Mouse (Mus musculus): ENCODE data around the gene Fam213b.

Gene Fam213b

GRCm38 (mm10) chr4:154886876-154887592 is 11.9 kb downstream of the Fam213b start:
- in situ Hi-C loops (cut with MboI, MseI), result no loop called here

GRCm38 (mm10) chr4:154885416-154885815 is 13.5 kb downstream of the Fam213b start:
- in situ Hi-C loops (cut with MboI, MseI), result no loop called here

- in situ Hi-C loops (cut with MboI, MseI), result no loop called here
These were observed 16.8 kb downstream of the Fam213b start for GRCm38 (mm10) chr4:154882014-154882659.

- in situ Hi-C loops (cut with MboI, MseI), result no loop called here
These were observed 18.2 kb downstream of the Fam213b start for GRCm38 (mm10) chr4:154880730-154881129.

GRCm38 (mm10) chr4:154877864-154878548 is 20.9 kb downstream of the Fam213b start:
- in situ Hi-C loops (cut with MboI, MseI), result loop anchor here in 1 of 2 experiments (5.0 kb wide), 1 partner anchor 74 kb away; no protein-coding TSS in a partner anchor

GRCm38 (mm10) chr4:154873186-154873585 is 25.7 kb downstream of the Fam213b start:
- in situ Hi-C loops (cut with MboI, MseI), result loop anchor here in 1 of 2 experiments (5.0 kb wide), 1 partner anchor 51 kb away; no protein-coding TSS in a partner anchor

- in situ Hi-C loops (cut with MboI, MseI), result loop anchor here in 1 of 2 experiments (5.0 kb wide), 1 partner anchor 50 kb away; no protein-coding TSS in a partner anchor
These were observed 27.1 kb downstream of the Fam213b start for GRCm38 (mm10) chr4:154871757-154872251.

- in situ Hi-C loops (cut with MboI, MseI), result loop anchor here in 1 of 2 experiments (5.0 kb wide), 1 partner anchor 48 kb away; no protein-coding TSS in a partner anchor
These were observed 28.2 kb downstream of the Fam213b start for GRCm38 (mm10) chr4:154870721-154871120.

GRCm38 (mm10) chr4:154869440-154869839 is 29.5 kb downstream of the Fam213b start, which contains the start of gene Mmel1:
Mmel1 (plus strand) TSS chr4:154869585.
- in situ Hi-C loops (cut with MboI, MseI), result loop anchor here (5.0 kb wide), 2 partner anchors 183 to 198 kb away; partner anchors contain the start of gene Pex10 (in 1 of the 2)

- in situ Hi-C loops (cut with MboI, MseI), result loop anchor here (5.0 kb wide), 2 partner anchors 185 to 200 kb away; partner anchors contain the start of gene Pex10 (in 1 of the 2)
These were observed 31.7 kb downstream of the Fam213b start for GRCm38 (mm10) chr4:154867257-154867656.

GRCm38 (mm10) chr4:154866391-154866790 is 32.5 kb downstream of the Fam213b start:
- in situ Hi-C loops (cut with MboI, MseI), result loop anchor here (5.0 kb wide), 2 partner anchors 186 to 201 kb away; partner anchors contain the start of gene Pex10 (in 1 of the 2)

- in situ Hi-C loops (cut with MboI, MseI), result loop anchor here (5.0 kb wide), 2 partner anchors 187 to 202 kb away; partner anchors contain the start of gene Pex10 (in 1 of the 2)
These were observed 33.8 kb downstream of the Fam213b start for GRCm38 (mm10) chr4:154864961-154865760.

- in situ Hi-C loops (cut with MboI, MseI), result no loop called here
These were observed 34.6 kb downstream of the Fam213b start for GRCm38 (mm10) chr4:154864271-154864771.

GRCm38 (mm10) chr4:154863436-154863935 is 35.4 kb downstream of the Fam213b start:
- in situ Hi-C loops (cut with MboI, MseI), result no loop called here

- in situ Hi-C loops (cut with MboI, MseI), result no loop called here
These were observed 37.0 kb downstream of the Fam213b start for GRCm38 (mm10) chr4:154861967-154862366.

- in situ Hi-C loops (cut with MboI, MseI), result no loop called here
These were observed 40.3 kb downstream of the Fam213b start for GRCm38 (mm10) chr4:154858601-154859000.

- in situ Hi-C loops (cut with MboI, MseI), result no loop called here
These were observed 41.3 kb downstream of the Fam213b start for GRCm38 (mm10) chr4:154857366-154858240.

- in situ Hi-C loops (cut with MboI, MseI), result no loop called here
These were observed 42.1 kb downstream of the Fam213b start for GRCm38 (mm10) chr4:154856882-154857281.

- in situ Hi-C loops (cut with MboI, MseI), result no loop called here
These were observed 42.5 kb downstream of the Fam213b start for GRCm38 (mm10) chr4:154856480-154856837.

Data from T-helper 17 cell (primary cell).